13 mouse cellular contexts compared by ENCODE assay signal in the genomic region with DNA sequence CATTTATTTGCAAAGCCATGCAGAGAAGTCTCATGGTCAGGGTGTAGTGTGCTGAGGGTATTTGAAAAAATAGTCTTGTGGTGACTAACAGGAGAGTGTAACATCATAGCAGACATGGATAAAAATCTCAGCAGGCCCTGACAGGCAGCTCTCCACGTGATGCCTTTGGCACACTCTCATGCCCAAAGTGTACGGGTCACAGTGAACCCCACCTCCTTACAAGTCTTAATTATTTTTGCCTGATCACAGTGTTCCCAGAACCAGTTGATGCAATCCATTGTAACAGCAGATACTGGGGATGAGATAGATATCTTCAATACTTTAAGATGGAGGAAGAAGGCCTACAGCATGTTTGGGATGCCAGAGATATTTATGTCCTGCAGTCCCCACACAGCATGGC.
"Had no signal": no experiment of that assay in that cellular context is flagged by ENCODE, and none has a peak within 500 bp of the region (broad histone marks: within the 10 kb centered on the region; RNA-seq: fewer than 3 reads in every experiment).

No protein-coding gene starts in this region.

- H3K4me3 ChIP-seq: left cerebral cortex, adult 2 months; limb, embryonic 10.5 days; liver, embryonic 15.5 days; midbrain, embryonic 13.5 days had no signal

- H3K9me3 ChIP-seq: limb, embryonic 10.5 days; liver, embryonic 15.5 days; midbrain, embryonic 13.5 days had no signal

- H3K9ac ChIP-seq: liver, embryonic 15.5 days; midbrain, embryonic 13.5 days had no signal

- H3K4me2 ChIP-seq: liver, embryonic 11.5 days; liver, embryonic 15.5 days; midbrain, embryonic 13.5 days had no signal

- ATAC-seq: lung, postnatal 0 days; midbrain, embryonic 13.5 days had no signal

- H3K4me1 ChIP-seq: liver, embryonic 15.5 days had no signal

- H3K27me3 ChIP-seq: liver, embryonic 15.5 days; midbrain, embryonic 13.5 days had no signal

- DNase-seq: kidney, adult 18-20 months; kidney, postnatal 10 days; lung, adult 2 months; lung, postnatal 36 days; right cerebral cortex, postnatal 14 days; thymus, postnatal 4 days had no signal

- H3K36me3 ChIP-seq: limb, embryonic 10.5 days; liver, embryonic 15.5 days; midbrain, embryonic 13.5 days had no signal

- H3K27ac ChIP-seq: left cerebral cortex, adult 2 months; limb, embryonic 10.5 days; liver, embryonic 15.5 days; midbrain, embryonic 13.5 days; stomach, postnatal 0 days had no signal
